Comparison of ENCODE assay signal across 8 mouse cellular contexts in genomic region chr7:44246055-44246983, GRCm38 (mm10). TPM values are rescaled to one million over a fixed set of nuclear protein-coding genes. Genes with fewer than 3 reads are reported as not detected.
DNase-seq lines count a peak whose midpoint lies in the region; ATAC-seq lines count a peak whose summit lies in the region.

TSS of gene 1700028J19Rik (minus strand) at chr7:44246695.
TSS of gene 2410002F23Rik (plus strand) at chr7:44246722.

- DNase-seq in T-cell, adult 2 months (ENCODE audit: low spot score) = peak; percentile 88
- DNase-seq in cerebellum, postnatal 36 days = peak; percentile 89 to 92
- peak; percentile 92 to 94 for DNase-seq in frontal cortex, postnatal 36 days (ENCODE audit: low spot score in 2 of 2)
- DNase-seq in left cerebral cortex, adult 11 months (ENCODE audit: low spot score) = peak; percentile 87
- DNase-seq in lung, postnatal 4 days = peak; percentile 92 to 94
- DNase-seq in retina, postnatal 7 days (ENCODE audit: low read depth, low spot score) = peak; percentile 90
- peak; percentile 89 for DNase-seq in urinary bladder, adult 2 months (ENCODE audit: low spot score)

- H3K9ac ChIP-seq in hindbrain, embryonic 15.5 days = peak within 1 kb of the TSS; percentile 83

- H3K4me2 ChIP-seq in hindbrain, embryonic 15.5 days = peak within 1 kb of the TSS; percentile 70

- peak; percentile 87 for ATAC-seq in hindbrain, embryonic 15.5 days (ENCODE audit: low FRiP score, low read depth)

- H3K9me3 ChIP-seq in hindbrain, embryonic 15.5 days = no peaks in the 10 kb centered on the region

- peaks cover 32% of the 10 kb centered on the region for H3K4me1 ChIP-seq in hindbrain, embryonic 15.5 days (replicated peaks)

- H3K27ac ChIP-seq in hindbrain, embryonic 15.5 days (replicated peaks) = peak within 1 kb of the TSS; percentile 94

- WGBS in hindbrain, embryonic 15.5 days = under 1% methylated on average over 62 of the region's 62 CpGs

- no peaks in the 10 kb centered on the region for H3K27me3 ChIP-seq in hindbrain, embryonic 15.5 days

- peak within 1 kb of the TSS; percentile 69 for H3K4me3 ChIP-seq in hindbrain, embryonic 15.5 days

- H3K36me3 ChIP-seq in hindbrain, embryonic 15.5 days = peaks cover 30% of the 10 kb centered on the region

RNA-seq across cellular contexts. Expression of gene 1700028J19Rik, which starts in this region (rescaled TPM):
- polyA plus RNA-seq in hindbrain, embryonic 15.5 days (2015; fragmentation: Nextera tagmentation; extraction: Ambion mirVana) = 1.1 and 1.2 TPM in 2 replicates
- polyA plus RNA-seq in urinary bladder, adult 2 months (2012; rRNA removed) = 0.71 and 1.1 TPM in 2 replicates

RNA-seq across cellular contexts. Expression of gene 2410002F23Rik, which starts in this region (rescaled TPM):
- 193 and 221 TPM in 2 replicates for polyA plus RNA-seq in hindbrain, embryonic 15.5 days (2015; fragmentation: Nextera tagmentation; extraction: Ambion mirVana)
- polyA plus RNA-seq in urinary bladder, adult 2 months (2012; rRNA removed) = 100 and 125 TPM in 2 replicates

Comparison
In these comparisons a context has a peak if more than half of its experiments do, and no peak if none do; other contexts are left out.
1. Peak in every context shown above with its lines: DNase-seq, ATAC-seq, H3K4me3 ChIP-seq and H3K27ac ChIP-seq.